Mouse (Mus musculus): ENCODE measurements at regions not wholly inside any gene's neighbourhood (a gene's known extent, or its start where the extent isn't known, plus 50 kb on each side); places are given as distances from the start of the nearest gene placed in this dataset.

DNA sequence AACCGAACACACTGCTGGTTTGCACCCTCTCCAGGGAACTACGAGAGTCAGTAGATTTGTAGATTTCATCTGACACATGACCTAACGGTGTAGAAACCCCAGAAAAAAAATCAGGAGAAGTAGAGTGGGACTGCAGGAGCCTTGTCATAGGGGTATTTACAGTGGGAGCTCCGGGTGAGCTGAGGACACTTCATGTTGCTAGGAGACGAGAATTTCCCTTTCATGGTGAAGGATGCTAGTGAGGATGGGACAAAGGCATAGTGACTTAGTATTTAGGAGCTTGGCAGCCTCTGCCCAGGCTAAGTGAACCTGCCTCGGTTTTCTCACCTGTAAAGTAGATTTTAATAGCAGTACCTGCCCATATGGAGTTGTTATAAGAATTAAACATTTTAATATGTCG, 52.8 kb upstream of the Epha4 start:
- DNase-seq (ENCODE audit: low spot score in 2 of 2), result no peak
